7 mouse cellular contexts compared by ENCODE assay signal in genomic region chr13:107168599-107169149, GRCm38 (mm10).
DNase-seq lines count a peak whose midpoint lies in the region; ATAC-seq and TF ChIP-seq lines count a peak whose summit lies in the region.

No protein-coding gene starts in this region.

- peak; percentile 4 to 5 for DNase-seq in adrenal gland, postnatal 4 days (ENCODE audit: low spot score in 2 of 2)
- peak; percentile 62 for DNase-seq in embryo, embryonic 10 days (ENCODE audit: low spot score)
- DNase-seq in heart, adult 2 months, result peak; percentile 40 to 52
- DNase-seq in kidney, adult 11 months, result peak; percentile 8
- DNase-seq in left cerebral cortex, postnatal 4 days, result peak; percentile 61
- peak; percentile 56 to 60 for DNase-seq in right cerebral cortex, postnatal 10 days (ENCODE audit: low spot score in 2 of 2)

- peak; percentile 96 for ATAC-seq in megakaryocyte progenitor cell, adult 5-6 weeks (replicated peaks; ENCODE audit: poor library complexity)

- peak overlapping the region; percentile 19 for H3K4me3 ChIP-seq in heart, adult 2 months

- H3K27ac ChIP-seq in heart, adult 2 months, result no peak overlapping the region

- no peak for TF ChIP-seq POLR2A in heart, adult 2 months (IDR thresholded peaks at IDR 0.05; ENCODE audit: insufficient read depth, low read depth, low read length)

- intact Hi-C loops in heart, adult 2 months (cut with DNase I), result no loop called here
- intact Hi-C loops in left cerebral cortex, postnatal 4 days (cut with DNase I), result no loop called here

- no peaks in the 10 kb centered on the region for H3K79me2 ChIP-seq in heart, adult 2 months (replicated peaks; ENCODE audit: control insufficient read depth, insufficient read depth, low read length)

- H3K4me1 ChIP-seq in heart, adult 2 months (ENCODE audit: control insufficient read depth, insufficient read depth, low read length), result no peaks in the 10 kb centered on the region

- no peaks in the 10 kb centered on the region for H3K36me3 ChIP-seq in heart, adult 2 months (ENCODE audit: control insufficient read depth, insufficient read depth, low read length)

- H3K27me3 ChIP-seq in heart, adult 2 months (ENCODE audit: control insufficient read depth, insufficient read depth, low read length), result no peaks in the 10 kb centered on the region

- no peak for TF ChIP-seq CTCF in heart, adult 2 months (IDR thresholded peaks at IDR 0.05)

- peak overlapping the region; percentile 9; the same call in 1 of the 2 replicates for H3K9ac ChIP-seq in heart, adult 2 months (ENCODE audit: low read depth, low read length)

- TF ChIP-seq EP300 in heart, adult 2 months (IDR thresholded peaks at IDR 0.05; ENCODE audit: insufficient read depth, low read depth, low read length), result no peak

- whole genome bisulfite sequencing in heart, adult 2 months, result 11% methylated on average over 15 of the region's 15 CpGs

Comparison
In these comparisons a context has a peak if more than half of its experiments do, and no peak if none do; other contexts are left out.
1. DNase-seq: peak in every context shown above with its lines; median percentile 62 in embryo, embryonic 10 days; 61 in left cerebral cortex, postnatal 4 days; 58 in right cerebral cortex, postnatal 10 days; 46 in heart, adult 2 months; 8 in kidney, adult 11 months; 4 in adrenal gland, postnatal 4 days.